Mouse (Mus musculus): Measurements from ENCODE around the gene Tmtc2.

Tmtc2 gene

DNA sequence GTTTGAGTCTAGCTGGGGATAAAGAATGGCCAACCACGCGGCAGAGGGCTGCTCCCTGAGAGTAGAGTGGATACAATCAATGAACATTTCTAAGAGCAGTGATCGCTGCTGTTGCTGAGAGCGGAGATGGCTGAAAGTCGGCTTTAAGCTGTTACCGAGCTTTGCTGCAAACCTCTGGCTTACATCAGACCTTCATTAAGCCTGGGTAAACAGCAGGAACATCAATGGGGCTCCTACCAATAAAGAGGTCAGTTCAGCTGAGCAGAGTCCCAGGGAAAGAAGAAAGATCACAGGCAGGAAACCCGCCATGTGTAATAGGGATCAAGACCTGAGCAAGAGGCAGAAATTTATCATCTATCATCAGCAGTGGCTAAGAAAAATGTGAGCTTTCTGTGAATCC, 72.5 kb downstream of the Tmtc2 start:
- no peak for DNase-seq (ENCODE audit: low read depth, low spot score)

DNA sequence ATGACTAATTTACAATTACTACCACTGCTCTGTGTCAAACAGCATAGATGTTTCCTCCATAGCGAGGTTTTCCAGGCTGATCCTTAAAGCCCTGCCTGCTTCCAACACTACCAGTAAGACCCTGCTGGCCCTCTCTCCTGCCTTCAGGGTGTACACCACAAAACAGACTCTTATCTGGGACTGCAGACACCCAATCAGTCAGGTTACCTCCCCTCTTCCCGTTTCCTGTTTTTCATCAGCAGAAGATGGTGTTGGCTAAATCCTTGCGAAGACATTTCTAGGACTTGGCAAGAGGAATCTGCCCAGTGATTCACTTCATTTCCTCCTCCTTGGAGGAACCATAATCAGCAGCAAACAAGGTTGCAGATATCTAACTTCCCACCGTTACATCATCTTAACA, 73.8 kb downstream of the Tmtc2 start:
- DNase-seq (ENCODE audit: low read depth, low spot score) = no peak

DNA sequence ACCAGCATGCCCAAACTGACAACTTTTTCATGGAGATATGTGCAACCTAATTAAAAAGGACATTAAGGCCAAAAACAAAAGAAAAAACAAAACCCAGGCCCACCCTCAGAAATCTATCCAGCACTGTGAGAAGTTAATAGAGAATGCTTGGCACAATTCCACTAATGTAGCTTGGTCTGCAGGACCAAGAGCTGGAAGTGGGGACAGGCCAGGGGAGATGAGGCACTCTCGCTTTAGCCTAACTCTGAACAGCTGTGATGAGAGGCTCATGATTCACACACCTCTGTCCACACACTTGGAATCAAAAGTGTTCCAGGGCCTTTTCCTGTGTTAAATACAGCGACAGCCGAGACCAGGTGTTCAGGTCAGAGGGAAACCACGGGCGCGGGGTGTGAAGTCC, 79.0 kb downstream of the Tmtc2 start:
- DNase-seq (ENCODE audit: low read depth, low spot score) = no peak

DNA sequence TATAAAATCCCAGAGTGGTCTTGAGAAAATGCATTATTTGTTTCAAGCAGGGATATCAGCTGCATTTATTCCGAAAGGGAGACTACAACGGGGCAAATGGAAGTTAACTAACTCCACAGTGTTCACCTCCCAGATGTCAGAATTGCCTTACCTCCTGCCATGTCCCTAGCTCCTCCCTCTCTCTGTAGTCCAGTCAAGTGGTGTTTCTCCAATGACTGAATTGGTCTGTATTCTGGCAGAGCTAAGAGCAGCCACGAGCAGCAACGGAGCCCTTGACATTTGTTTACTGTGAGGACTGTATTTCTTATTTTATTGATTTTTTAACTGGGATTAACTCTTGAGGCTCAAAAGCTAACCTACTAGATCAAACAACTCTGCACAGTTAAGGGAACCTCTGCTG, 81.8 kb downstream of the Tmtc2 start:
- DNase-seq (ENCODE audit: low read depth, low spot score) = no peak

DNA sequence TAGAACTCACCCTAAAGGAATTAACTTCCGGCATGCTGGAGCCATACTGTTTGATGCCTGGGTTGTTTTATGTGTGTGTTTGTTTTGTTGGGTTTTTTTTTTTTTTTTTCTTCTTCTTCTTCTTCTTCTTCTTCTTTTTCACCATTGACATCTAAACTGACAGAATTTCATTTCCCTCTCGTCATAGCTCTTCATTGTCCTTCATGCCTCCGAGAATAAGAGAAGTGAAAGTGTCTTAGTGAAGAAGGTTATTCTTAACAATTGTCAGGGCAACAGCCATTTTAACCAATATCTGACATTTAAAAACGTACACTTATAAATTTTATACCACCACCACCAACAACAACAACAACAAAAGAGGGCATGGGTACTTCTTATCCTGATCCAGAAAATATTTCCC, 83.5 kb downstream of the Tmtc2 start:
- DNase-seq (ENCODE audit: low read depth, low spot score) = no peak

DNA sequence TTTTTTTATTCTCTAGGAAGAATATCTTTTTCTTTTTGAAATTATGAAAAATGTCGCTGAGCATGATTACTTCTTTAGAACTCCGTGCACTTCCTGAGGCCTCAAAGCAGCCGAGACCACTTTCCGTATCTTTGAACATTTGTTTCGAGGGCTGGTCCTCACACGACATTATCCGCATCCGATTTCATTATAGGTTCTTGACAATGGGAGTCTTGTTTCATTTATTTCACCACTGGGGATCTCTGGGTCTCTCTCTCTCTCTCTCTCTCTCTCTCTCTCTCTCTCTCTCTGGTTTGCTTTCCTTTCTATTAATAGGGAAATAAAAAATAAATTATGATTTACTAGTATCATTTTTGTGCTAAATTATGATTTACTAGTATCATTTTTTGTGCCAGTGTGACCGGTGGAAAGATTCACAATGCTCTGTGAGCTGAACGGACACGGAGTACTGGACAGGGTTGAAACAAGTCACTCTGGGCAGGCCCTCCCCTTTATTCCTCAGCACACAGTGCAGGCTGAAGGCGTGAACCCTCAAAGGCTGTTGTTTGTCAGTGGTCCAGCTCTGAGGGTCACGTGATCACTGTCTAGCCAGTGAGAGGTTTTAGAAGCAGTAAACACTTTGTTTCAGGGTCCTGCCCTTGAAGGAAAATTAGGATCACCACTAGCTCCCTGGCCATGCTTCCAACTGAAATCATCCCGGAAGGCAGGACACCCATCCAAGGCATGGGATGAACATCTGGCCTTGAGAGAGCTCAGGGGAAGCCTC, 84.1 kb downstream of the Tmtc2 start:
- no peak for DNase-seq (ENCODE audit: low read depth, low spot score)

DNA sequence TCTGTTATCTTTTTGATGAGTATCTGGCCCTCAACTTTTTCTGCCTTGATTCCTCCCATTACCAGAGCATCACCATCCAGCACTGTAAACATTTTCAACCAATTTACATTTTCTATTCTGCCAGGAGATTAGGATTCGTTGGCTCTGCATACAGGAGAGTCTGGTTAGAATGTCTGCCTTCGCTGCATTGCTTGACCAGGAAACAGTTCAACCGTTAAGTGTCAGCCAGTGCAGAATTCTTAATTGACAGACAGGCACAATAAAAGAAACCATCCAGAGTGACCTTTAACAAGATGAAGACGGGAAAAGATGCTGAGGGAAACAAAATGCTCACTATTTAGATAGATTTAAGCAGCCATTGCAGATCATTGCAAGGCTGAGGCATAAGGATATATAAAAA, 87.3 kb downstream of the Tmtc2 start:
- DNase-seq (ENCODE audit: low read depth, low spot score) = no peak

DNA sequence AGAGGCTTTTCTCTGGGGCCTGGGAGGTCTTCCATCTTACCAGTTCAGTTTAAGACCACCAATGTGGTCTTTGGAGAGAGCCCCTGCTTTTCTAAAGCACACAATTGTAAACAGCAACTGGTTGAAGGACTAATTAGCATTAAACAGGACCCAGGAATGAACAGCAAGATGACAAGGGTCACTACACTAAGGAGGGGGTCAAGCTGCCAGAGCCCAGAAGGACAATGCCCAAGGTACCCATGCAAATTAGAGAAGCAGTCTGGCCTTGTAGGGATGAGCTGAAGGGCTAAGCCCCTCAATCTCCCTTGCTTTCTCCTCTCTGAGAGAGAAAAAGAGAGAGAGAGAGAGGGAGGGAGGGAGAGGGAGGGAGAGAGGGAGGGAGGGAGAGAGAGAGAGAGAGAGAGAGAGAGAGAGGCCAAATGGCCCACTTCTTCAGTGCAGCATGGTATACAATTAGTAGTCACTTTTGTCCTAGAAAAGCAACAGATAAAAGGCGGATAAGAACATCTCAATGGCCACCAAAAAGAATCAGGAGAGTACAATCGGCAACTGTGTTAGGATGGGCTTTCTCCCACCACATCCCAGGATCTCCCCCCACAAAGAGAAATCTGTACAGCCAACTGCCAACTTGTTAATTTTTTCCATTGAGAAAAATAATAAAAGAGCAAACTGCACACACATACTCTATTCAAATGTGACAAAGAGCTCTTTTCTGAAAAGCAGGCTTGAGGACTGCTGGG, 89.7 kb downstream of the Tmtc2 start:
- no peak for DNase-seq (ENCODE audit: low read depth, low spot score)

- DNase-seq (ENCODE audit: low read depth, low spot score) = no peak
Measured at GRCm38 (mm10) chr10:105479771-105480170, 94.5 kb downstream of the Tmtc2 start.

GRCm38 (mm10) chr10:105477623-105478238, 96.5 kb downstream of the Tmtc2 start:
- DNase-seq (ENCODE audit: low read depth, low spot score) = no peak

DNA sequence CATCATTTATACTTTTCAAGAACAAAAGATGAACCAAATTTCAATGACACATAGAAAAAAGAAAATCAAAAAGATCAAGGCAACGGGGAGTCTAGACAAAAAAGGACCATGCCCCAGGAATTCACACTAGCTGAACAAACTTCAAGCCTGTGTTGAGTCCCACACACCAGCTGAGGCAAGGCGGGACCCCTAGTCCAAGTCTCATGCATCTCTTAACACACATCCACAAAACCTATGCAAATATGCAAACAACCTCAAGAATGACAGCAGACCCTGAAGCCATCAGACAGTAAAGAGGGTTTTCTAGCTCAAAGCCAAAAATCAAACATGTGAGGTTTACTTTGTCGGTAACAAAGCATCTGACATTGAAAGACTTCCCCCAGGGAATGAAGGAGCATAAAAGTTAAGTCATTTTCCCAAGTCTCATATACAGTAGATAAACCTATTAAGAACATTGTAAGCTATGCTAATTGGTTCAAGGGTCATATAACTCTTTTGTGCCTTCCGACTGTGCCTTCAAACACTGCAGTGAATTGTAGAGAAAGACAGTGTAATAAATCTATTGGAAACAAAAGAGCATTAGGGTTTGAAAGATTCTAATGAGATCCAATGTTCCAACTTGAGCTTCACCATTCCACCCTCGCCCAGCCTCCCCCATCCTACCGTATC, 100.0 kb downstream of the Tmtc2 start:
- DNase-seq (ENCODE audit: low read depth, low spot score) = no peak

GRCm38 (mm10) chr10:105464378-105464777, 109.9 kb downstream of the Tmtc2 start:
- DNase-seq (ENCODE audit: low read depth, low spot score) = no peak

DNA sequence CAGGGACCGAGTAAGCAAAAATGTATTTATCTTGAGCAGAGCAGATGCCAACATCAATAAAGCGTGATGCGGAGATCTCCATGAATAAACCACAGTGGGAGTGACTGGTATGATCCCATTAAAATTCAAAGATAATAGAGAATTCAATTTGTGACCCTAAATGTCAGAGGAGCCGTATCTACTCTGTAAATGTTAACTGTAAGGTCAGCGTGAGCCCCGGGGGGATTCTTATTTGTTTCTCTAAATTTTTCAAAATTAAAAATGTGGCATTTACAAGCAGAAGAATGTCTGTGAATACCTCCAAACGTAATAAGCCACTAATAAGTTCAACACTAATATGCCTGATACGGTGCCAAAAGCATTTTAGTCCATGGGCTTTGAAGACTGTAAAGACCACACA, 120.8 kb downstream of the Tmtc2 start:
- DNase-seq (ENCODE audit: low read depth, low spot score) = no peak

GRCm38 (mm10) chr10:105447191-105447590, 127.1 kb downstream of the Tmtc2 start:
- DNase-seq (ENCODE audit: low read depth, low spot score) = no peak

DNA sequence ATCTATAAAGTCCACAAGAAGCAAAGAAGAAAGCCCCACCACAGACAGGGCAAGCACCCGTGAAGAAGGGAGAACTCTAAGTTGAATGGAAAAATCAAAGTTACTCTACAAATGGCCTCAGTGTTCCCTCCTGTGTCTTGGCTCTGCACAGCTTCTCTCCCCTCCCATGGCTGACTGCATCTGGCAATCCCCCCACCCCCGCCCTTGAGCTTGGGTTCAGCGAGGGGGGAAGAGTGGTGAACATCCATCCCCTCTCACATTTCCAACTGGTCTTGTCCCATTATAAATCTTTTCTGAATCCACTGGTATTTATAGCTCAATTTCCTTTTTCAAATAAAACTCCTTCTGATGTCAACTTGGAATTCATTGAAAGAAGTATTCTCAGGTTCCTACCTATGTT, 129.9 kb downstream of the Tmtc2 start:
- DNase-seq (ENCODE audit: low read depth, low spot score) = no peak

DNA sequence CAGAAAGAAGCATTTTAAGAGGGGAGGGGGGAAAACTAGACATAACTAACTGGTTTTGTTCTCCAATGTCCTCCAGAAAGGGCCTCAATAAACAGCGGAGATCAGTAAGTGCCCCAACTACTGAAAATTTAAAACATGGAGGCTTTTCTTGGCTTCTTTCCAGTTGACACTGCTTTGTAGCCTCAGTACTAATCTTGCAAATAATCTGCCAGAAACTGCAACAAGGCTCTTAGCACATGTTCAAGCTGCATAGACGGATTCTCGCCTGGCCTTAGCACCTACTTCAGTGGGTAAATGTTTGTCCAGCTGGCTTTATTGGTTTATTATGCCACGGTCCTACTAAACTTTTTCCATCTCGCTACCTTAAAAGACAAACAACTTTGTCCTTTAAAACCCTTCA, 139.4 kb downstream of the Tmtc2 start:
- no peak for DNase-seq (ENCODE audit: low read depth, low spot score)

DNA sequence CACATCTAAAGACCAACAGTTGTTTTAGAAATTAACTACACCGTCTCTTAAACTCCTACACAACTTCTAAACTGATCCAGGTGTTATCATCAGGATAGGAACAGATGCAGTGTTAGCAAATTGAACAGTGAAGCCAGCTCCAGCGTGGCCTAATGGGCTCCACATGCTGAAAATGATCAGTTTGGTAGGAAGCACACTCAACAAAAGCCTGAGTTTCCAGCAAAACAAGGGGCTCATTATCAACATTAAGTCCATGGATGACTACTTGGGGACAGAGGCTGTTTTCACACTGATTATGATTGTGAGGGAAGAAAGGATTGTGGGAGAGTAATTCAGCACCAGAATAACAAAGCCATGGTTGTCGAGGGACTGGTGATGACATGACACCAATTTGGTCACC, 143.4 kb downstream of the Tmtc2 start:
- no peak for DNase-seq (ENCODE audit: low read depth, low spot score)

GRCm38 (mm10) chr10:105430232-105430631, 144.0 kb downstream of the Tmtc2 start:
- DNase-seq (ENCODE audit: low read depth, low spot score) = no peak

GRCm38 (mm10) chr10:105428080-105428479, 146.2 kb downstream of the Tmtc2 start:
- no peak for DNase-seq (ENCODE audit: low read depth, low spot score)

- DNase-seq (ENCODE audit: low read depth, low spot score) = no peak
Measured at GRCm38 (mm10) chr10:105427625-105428024, 146.6 kb downstream of the Tmtc2 start.

DNA sequence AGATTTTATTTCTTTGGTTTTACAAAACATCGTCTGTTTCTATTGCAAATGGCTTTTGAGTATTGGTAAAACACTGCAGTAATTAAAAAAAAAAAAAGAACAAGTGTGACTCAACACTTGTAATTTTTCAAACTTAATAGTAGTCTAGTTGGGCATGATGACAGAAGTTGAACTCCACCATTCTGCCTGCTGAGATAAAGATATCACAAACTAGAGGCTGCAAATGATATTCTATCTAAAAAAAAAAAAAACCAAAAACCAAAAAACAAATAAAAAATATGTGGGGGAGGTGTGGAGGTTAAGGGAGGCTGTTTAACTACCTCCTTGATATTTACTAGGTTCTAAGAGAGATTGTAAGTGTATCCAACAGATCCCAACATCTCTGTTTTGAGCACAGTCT, 149.2 kb downstream of the Tmtc2 start:
- no peak for DNase-seq (ENCODE audit: low read depth, low spot score)

DNA sequence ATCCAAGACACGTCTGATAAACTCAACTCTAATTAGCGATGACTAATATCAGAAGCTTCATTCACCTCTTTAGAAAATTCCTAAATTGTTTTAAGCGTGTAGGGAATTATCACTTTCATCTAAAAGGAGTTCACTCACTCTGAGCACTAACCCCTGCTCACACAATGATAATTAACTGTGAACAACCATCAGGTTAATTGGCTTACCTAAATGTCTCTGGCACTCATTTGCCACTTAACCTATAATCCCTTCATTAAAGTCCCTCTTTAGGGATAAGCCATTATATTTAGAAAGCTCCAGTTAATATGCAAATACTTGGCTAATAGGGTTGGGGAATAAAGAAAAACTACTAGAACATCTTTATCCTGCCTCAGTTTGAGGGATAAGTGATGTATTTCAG, 151.1 kb downstream of the Tmtc2 start:
- DNase-seq (ENCODE audit: low read depth, low spot score) = no peak

Measured in embryo, embryonic 11.5 days (tissue).